Mouse (Mus musculus) C2C12 (cell line): ENCODE measurements around the gene Zfp46. TPM values are rescaled to one million over a fixed set of nuclear protein-coding genes. Genes with fewer than 3 reads are reported as not detected.

Experiments used
- H3K27me3 ChIP-seq: one replicate; pipeline ENCODE4 v1.6.1; 2011; ENCODE audit not compliant: control insufficient read depth, insufficient read depth, insufficient read length
- H3K36me3 ChIP-seq: one replicate; pipeline ENCODE4 v1.6.1; 2011; ENCODE audit not compliant: control insufficient read depth, insufficient read depth
- H3K4me3 ChIP-seq: one replicate; pipeline ENCODE4 v1.5.1; 2011; ENCODE audit warnings: mild to moderate bottlenecking, control low read depth; ENCODE audit not compliant: poor library complexity, insufficient read depth, severe bottlenecking
- H3K79me2 ChIP-seq: one replicate; pipeline ENCODE4 v1.6.1; 2011; ENCODE audit not compliant: control insufficient read depth, insufficient read depth
- H3K79me3 ChIP-seq: one replicate; pipeline ENCODE4 v1.6.1; 2011; ENCODE audit warnings: low read depth, control low read depth
- H3ac ChIP-seq: one replicate; pipeline ENCODE3; 2011; ENCODE audit warnings: low read depth; ENCODE audit not compliant: control insufficient read depth, insufficient read length
- CEBPB ChIP-seq: IDR thresholded peaks from one replicate; pipeline ENCODE4 v1.6.1; 2011; ENCODE audit warnings: low read depth, mild to moderate bottlenecking, control low read depth, moderate library complexity
- CTCF ChIP-seq: IDR thresholded peaks from one replicate; pipeline ENCODE4 v1.5.1; 2011; ENCODE audit not compliant: control insufficient read depth, insufficient read depth, insufficient read length
- FOSL1 ChIP-seq: IDR thresholded peaks from one replicate; pipeline ENCODE4 v1.8.0; 2011; ENCODE audit warnings: mild to moderate bottlenecking, low read length; ENCODE audit not compliant: poor library complexity, insufficient read depth, severe bottlenecking
- MAX ChIP-seq: IDR thresholded peaks from one replicate; pipeline ENCODE4 v1.6.1; 2011; ENCODE audit warnings: mild to moderate bottlenecking, control low read depth
- MYOD1 ChIP-seq: IDR thresholded peaks from one replicate; pipeline ENCODE4 v1.6.1; 2011; ENCODE audit warnings: low read depth; ENCODE audit not compliant: control insufficient read depth, insufficient read length
- MYOG ChIP-seq: IDR thresholded peaks from one replicate; pipeline ENCODE4 v1.6.1; 2011; ENCODE audit not compliant: control insufficient read depth, insufficient read length; ENCODE audit errors: extremely low read depth
- USF1 ChIP-seq: IDR thresholded peaks from one replicate; pipeline ENCODE4 v1.6.1; 2011; ENCODE audit warnings: low read depth, mild to moderate bottlenecking, control low read depth, moderate library complexity
- polyA plus RNA-seq: library from polyadenylated mRNA; unstranded; fragments of >200 nt; fragmentation: generic; extraction: Trizol; gene quantifications from one replicate; pipeline ENCODE4 v1.2.1, GENCODE M21; 2012; ENCODE audit warnings: missing spikeins

The Zfp46 gene
- polyA plus RNA-seq, 1 experiment = 5.2 TPM

- Histone ChIP-seq H3K79me3 (no peaks in the 10 kb centered on the region), H3K36me3 (no peaks in the 10 kb centered on the region), H3K79me2 (no peaks in the 10 kb centered on the region), H3ac (no peak overlapping the region), H3K27me3 (no peaks in the 10 kb centered on the region), H3K4me3 (no peak overlapping the region)
- TF ChIP-seq MYOG (no peak), FOSL1 (no peak), USF1 (no peak), MYOD1 (no peak), MAX (no peak), CEBPB (no peak), CTCF (no peak)
These were observed 24.6 kb upstream of the Zfp46 start for GRCm38 (mm10) chr4:136259916-136260315.

- TF ChIP-seq CTCF = peak; percentile 84
- TF ChIP-seq FOSL1 = no peak
- H3ac ChIP-seq = no peak overlapping the region
- H3K4me3 ChIP-seq = no peak overlapping the region
- H3K27me3 ChIP-seq = no peaks in the 10 kb centered on the region
- H3K36me3 ChIP-seq = no peaks in the 10 kb centered on the region
- no peaks in the 10 kb centered on the region for H3K79me3 ChIP-seq
- no peaks in the 10 kb centered on the region for H3K79me2 ChIP-seq
These were observed 23.8 kb upstream of the Zfp46 start for GRCm38 (mm10) chr4:136260491-136261180.

- no peaks in the 10 kb centered on the region for H3K36me3 ChIP-seq
- no peaks in the 10 kb centered on the region for H3K79me2 ChIP-seq
- H3K27me3 ChIP-seq = no peaks in the 10 kb centered on the region
- TF ChIP-seq CTCF (no peak), FOSL1 (no peak), USF1 (no peak), MYOG (no peak), MAX (no peak), CEBPB (no peak), MYOD1 (no peak)
- no peak overlapping the region for H3K4me3 ChIP-seq
- H3ac ChIP-seq = no peak overlapping the region
- no peaks in the 10 kb centered on the region for H3K79me3 ChIP-seq
These were observed 22.6 kb upstream of the Zfp46 start for GRCm38 (mm10) chr4:136261912-136262311.

- Histone ChIP-seq H3K79me2 (no peaks in the 10 kb centered on the region), H3K36me3 (no peaks in the 10 kb centered on the region), H3K27me3 (no peaks in the 10 kb centered on the region), H3ac (no peak overlapping the region), H3K79me3 (no peaks in the 10 kb centered on the region), H3K4me3 (no peak overlapping the region)
- no peak for TF ChIP-seq CEBPB
- no peak for TF ChIP-seq MAX
- no peak for TF ChIP-seq MYOG
- TF ChIP-seq CTCF = no peak
- TF ChIP-seq MYOD1 = no peak
- TF ChIP-seq USF1 = no peak
- TF ChIP-seq FOSL1 = no peak
These were observed 20.9 kb upstream of the Zfp46 start for GRCm38 (mm10) chr4:136263555-136263954.

- H3K79me2 ChIP-seq = no peaks in the 10 kb centered on the region
- H3K36me3 ChIP-seq = no peaks in the 10 kb centered on the region
- H3K4me3 ChIP-seq = no peak overlapping the region
- no peaks in the 10 kb centered on the region for H3K79me3 ChIP-seq
- H3K27me3 ChIP-seq = no peaks in the 10 kb centered on the region
- TF ChIP-seq MYOD1 (peak; percentile 34), CTCF (no peak)
- H3ac ChIP-seq = no peak overlapping the region
These were observed 17.7 kb upstream of the Zfp46 start for GRCm38 (mm10) chr4:136266716-136267343.

- no peak overlapping the region for H3ac ChIP-seq
- no peaks in the 10 kb centered on the region for H3K79me3 ChIP-seq
- peaks cover 6% of the 10 kb centered on the region for H3K27me3 ChIP-seq
- no peak overlapping the region for H3K4me3 ChIP-seq
- TF ChIP-seq FOSL1 (no peak), CEBPB (no peak), MAX (no peak), MYOD1 (no peak), MYOG (no peak), USF1 (no peak), CTCF (no peak)
- H3K36me3 ChIP-seq = no peaks in the 10 kb centered on the region
- no peaks in the 10 kb centered on the region for H3K79me2 ChIP-seq
These were observed 15.6 kb upstream of the Zfp46 start for GRCm38 (mm10) chr4:136268912-136269311.
